Mouse (Mus musculus) splenic B cell, adult 2 months (primary cell): ENCODE results near the gene Prl2c5.
"Not testable (repeated sequence)": the region's sequence is repeated elsewhere in the genome, so short reads cannot be mapped to it uniquely, and the experiment has no call there.

ENCODE experiments used
- DNase-seq: peaks from one replicate; pipeline ENCODE4 v3.0.0-alpha.2; 2011; ENCODE audit warnings: low read depth, low spot score
- H3K27me3 ChIP-seq: 2 replicates; pipeline ENCODE4 v1.6.1; 2012; ENCODE audit warnings: mild to moderate bottlenecking, low read length, moderate library complexity, mixed read lengths; ENCODE audit not compliant: control insufficient read depth, poor library complexity, insufficient read depth, severe bottlenecking
- H3K36me3 ChIP-seq: 2 replicates; pipeline ENCODE4 v1.6.1; 2012; ENCODE audit warnings: mild to moderate bottlenecking, low read length, moderate library complexity, mixed read lengths; ENCODE audit not compliant: control insufficient read depth, poor library complexity, insufficient read depth, severe bottlenecking

Gene Prl2c5

GRCm38 (mm10) chr13:13182415-13182814 lies at the start of gene Prl2c5:
TSS of gene Prl2c5 (plus strand) at chr13:13182715.
- DNase-seq, H3K36me3 ChIP-seq, H3K27me3 ChIP-seq: not testable (repeated sequence)

- not testable (repeated sequence) for H3K27me3 ChIP-seq, H3K36me3 ChIP-seq, DNase-seq
These were observed 19.6 kb upstream of the Prl2c5 start for GRCm38 (mm10) chr13:13162777-13163485.

GRCm38 (mm10) chr13:13168631-13169030 lies 13.9 kb upstream of the Prl2c5 start:
- not testable (repeated sequence) for DNase-seq

GRCm38 (mm10) chr13:13173616-13174136 lies 8.8 kb upstream of the Prl2c5 start:
- H3K27me3 ChIP-seq, DNase-seq, H3K36me3 ChIP-seq: not testable (repeated sequence)

More at GRCm38 (mm10) chr13:13168631-13169030, 13.9 kb upstream of the Prl2c5 start:
- H3K36me3 ChIP-seq, H3K27me3 ChIP-seq: not testable (repeated sequence)

GRCm38 (mm10) chr13:13175736-13176135 lies 6.8 kb upstream of the Prl2c5 start:
- not testable (repeated sequence) for H3K27me3 ChIP-seq, H3K36me3 ChIP-seq, DNase-seq

GRCm38 (mm10) chr13:13211168-13211567 lies 28.7 kb downstream of the Prl2c5 start:
- not testable (repeated sequence) for H3K27me3 ChIP-seq, DNase-seq

GRCm38 (mm10) chr13:13216363-13216762 lies 33.8 kb downstream of the Prl2c5 start:
- not testable (repeated sequence) for DNase-seq, H3K36me3 ChIP-seq, H3K27me3 ChIP-seq

More at GRCm38 (mm10) chr13:13211168-13211567, 28.7 kb downstream of the Prl2c5 start:
- not testable (repeated sequence) for H3K36me3 ChIP-seq

- not testable (repeated sequence) for H3K27me3 ChIP-seq, DNase-seq, H3K36me3 ChIP-seq
These were observed 37.7 kb downstream of the Prl2c5 start for GRCm38 (mm10) chr13:13220231-13220630.

GRCm38 (mm10) chr13:13237456-13237855 lies 54.9 kb downstream of the Prl2c5 start:
- not testable (repeated sequence) for H3K36me3 ChIP-seq, H3K27me3 ChIP-seq
- peak; percentile 55 for DNase-seq
